Mouse (Mus musculus): ENCODE results near the gene Cybrd1.

Gene Cybrd1

GRCm38 (mm10) chr2:71117797-71118708 is at the start of gene Cybrd1:
Gene Cybrd1 (plus strand): TSS chr2:71117923.
- peak; percentile 35 for DNase-seq

DNA sequence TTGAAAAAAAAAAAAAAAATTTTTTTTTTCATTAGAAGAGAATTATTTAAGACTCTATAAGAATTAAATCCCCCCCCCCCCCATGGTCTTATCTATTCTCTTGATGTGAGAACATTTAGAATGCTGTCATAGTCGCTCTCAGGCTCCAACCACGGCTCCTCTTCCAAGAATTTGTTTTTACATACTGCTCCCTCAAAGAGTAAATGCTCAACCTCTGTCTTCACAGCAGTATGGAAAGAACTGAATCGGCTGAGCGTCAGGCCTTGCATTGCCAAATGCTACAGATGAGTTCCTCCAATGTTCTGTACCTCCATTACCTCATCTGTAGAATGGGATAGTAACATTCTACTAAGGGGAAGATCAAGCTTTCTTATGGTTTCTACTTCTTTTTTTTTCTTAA is 46.1 kb upstream of the Cybrd1 start:
- no peak for DNase-seq

GRCm38 (mm10) chr2:71073330-71073729 is 44.4 kb upstream of the Cybrd1 start:
- no peak for DNase-seq

- no peak for DNase-seq
These were observed 43.9 kb upstream of the Cybrd1 start for GRCm38 (mm10) chr2:71073828-71074227.

DNA sequence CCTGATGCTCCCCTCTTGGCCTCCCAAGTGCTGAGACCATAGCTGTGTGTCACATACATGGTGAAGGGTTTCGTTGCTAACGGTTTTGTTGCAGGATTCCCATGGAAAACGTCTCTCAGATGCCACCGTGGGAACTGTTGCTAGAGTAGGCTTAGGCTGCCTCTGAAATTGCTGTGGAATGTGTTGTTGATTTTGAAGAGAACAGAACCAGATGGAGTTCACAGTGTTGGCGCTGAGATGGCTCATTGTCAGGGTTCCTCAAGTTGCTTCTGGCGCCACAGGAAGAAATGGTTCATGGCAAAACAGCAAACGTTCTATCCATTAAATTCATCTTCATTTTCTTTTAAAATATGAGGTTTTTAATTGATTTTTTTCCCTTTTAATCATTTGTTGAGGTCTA is 35.3 kb upstream of the Cybrd1 start:
- DNase-seq, result no peak

DNA sequence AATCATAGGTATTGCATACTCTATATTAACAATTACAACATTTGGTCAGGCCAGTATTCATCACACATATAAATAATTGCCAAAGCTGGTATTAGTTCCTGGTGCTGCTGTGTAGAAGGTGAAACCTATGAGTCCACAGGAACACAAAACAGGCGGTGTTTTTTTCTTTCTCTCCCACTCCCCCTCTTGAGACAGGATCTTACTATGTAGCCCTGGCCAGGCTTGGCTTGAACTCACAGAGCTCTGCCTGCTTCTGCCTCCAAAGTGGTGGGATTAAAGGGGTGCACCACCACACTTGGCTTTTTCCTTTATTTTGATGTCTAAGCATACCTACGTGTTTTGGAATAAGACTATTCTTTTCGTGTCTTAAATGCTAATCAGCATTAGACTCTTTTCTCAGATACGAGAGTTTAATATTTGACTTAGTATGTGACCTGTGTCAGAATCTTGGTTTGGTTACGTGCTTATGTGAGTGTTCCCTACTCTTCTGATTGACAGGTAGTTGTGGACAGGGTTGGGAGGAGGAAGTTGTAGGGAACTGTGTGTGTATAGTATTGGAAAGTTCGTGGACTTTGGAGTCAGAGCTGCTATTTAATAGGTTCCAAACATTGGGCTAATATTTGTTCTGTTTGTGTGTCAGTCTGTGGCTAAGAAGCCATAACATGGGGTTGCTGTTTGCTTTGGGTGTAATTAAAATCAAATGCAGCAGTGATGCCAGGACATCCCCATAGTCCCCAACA is 34.1 kb upstream of the Cybrd1 start:
- DNase-seq, result no peak

DNA sequence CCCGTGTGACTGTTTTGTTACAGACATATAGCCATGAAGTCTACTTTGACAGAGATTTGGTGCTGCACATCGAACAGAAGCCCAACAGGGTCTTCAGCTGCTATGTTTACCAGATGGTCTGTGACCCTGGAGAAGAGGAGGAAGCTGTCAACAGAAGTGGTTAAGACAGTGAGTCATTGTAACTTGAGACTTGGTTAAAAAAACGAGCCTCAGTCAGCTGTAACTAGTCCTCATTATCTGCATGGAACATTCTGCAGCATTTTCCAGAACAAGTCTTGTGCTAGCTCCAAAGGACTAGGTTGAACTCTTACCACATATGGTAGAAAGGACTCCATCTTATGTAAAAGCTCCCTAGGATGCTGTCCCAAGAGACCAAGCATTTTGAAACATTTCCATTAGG is 28.0 kb upstream of the Cybrd1 start:
- DNase-seq, result no peak

DNA sequence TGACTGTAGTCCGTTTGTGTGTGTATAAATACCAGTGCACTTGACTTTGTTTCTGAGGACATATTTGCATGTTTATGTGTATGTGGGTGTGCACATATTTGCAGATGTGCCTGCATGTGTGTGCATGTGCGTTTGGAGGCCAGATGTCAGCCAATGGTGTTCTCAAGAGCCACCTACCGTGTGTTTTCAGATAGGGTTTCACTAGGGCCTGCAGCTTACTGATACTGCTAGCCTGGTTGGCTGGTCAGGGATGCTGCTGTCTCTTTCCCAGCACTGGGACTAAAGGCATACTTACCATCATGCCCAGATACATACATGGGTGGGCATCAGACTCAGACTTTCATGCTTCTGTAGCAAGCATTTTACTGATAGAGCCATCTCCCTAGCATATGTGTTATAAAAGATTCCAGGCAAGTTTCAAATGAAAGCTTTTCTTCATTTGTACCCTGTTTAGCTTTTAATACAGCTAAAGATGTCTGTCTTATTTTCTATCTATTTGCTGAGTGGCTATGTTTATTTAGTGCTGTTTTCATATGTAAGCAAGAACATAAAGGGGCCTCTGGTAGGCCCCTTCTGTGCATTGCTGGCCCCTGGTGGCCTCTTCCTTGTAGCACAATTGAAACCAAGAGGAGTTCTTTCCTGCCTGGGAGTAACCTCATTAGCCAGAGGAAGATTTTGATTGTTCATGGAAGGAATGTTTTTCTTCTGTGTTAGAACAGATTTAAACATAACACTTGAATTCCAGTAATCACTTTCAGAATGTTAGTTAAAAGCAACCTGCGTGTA is 26.9 kb upstream of the Cybrd1 start:
- peak; percentile 59 for DNase-seq

- no peak for DNase-seq
These were observed 21.6 kb upstream of the Cybrd1 start for GRCm38 (mm10) chr2:71096170-71096569.

- DNase-seq, result peak; percentile 31
These were observed 15.0 kb upstream of the Cybrd1 start for GRCm38 (mm10) chr2:71102621-71103291.

DNA sequence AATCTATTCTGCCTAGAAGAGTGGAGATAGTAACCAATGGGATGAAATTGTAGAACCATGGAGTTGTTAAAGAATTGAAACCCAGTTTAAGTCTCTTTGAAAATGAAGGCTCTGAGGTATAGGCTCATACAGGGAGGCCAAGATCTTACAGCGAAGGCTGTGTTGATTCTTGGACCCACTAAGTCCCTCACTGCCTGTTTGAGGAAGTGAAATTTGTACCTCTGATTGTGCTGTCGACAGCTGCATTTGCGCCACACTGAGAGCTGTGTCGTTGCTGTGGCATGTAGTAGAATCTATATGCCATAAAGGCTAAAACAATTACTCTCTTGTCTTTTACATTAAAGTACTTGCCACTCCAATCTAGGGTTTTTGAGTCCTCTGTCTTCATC is 14.4 kb upstream of the Cybrd1 start:
- no peak for DNase-seq

GRCm38 (mm10) chr2:71104696-71105095 is 13.0 kb upstream of the Cybrd1 start:
- DNase-seq, result no peak

DNA sequence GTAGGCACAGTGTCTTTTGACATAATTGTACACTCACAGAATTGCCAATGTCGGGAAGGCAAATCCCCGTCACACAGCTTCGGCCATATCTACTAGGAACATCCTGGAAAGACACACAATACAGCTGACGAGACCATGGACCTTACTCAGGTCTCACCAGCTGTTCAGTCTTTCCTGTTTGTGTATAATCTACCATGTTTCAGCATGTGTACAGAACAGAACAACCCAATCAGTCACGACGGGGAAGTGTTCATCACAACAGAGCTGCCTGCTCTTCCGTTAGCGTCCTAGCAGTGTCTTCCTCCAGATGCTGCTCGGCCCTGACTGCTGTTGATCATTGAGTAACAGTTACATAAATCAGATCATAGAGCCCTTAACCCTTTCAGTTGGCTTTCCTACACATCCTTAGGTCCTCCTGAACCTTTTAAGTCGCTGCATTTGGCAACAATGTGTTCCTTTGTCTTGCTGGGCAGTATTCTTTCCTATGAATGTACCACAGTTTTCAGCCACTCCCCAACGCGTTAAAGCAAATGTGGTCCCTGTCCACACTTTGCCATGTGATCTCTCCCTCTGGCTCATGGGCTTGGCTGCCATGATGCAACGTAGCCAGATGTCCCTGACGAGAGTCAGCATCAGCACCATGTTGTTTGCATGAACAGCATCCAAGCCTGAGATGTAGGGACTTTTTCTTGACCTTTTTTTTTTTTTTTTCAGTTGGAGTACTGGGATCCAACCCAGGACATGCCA is 12.1 kb upstream of the Cybrd1 start:
- DNase-seq, result no peak

- DNase-seq, result no peak
These were observed 10.5 kb upstream of the Cybrd1 start for GRCm38 (mm10) chr2:71107225-71107624.

DNA sequence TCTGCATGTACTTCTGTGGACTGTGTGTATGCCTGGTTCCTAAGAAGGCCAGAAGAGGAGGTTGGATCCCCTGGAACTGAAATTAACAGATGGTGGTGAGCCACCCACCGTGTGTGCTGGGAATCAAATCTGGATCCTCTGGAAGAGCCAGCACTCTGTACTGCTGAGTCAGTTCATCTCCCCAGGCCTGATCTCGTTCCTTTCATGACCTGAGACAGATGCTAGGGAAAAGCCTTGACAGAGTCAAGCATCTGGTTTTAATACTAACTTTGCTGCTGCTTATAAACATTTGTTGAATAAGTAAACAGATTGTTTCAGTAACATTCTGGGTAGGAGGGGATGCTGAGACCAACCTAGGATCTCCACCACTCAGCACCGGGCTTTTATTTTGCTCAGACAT is 9.2 kb upstream of the Cybrd1 start:
- no peak for DNase-seq

- DNase-seq, result no peak
These were observed 4.1 kb upstream of the Cybrd1 start for GRCm38 (mm10) chr2:71113489-71114171.

GRCm38 (mm10) chr2:71116151-71116550 is 1.6 kb upstream of the Cybrd1 start:
- DNase-seq, result no peak

- DNase-seq, result no peak
These were observed 3.1 kb downstream of the Cybrd1 start for GRCm38 (mm10) chr2:71120844-71121243.

DNA sequence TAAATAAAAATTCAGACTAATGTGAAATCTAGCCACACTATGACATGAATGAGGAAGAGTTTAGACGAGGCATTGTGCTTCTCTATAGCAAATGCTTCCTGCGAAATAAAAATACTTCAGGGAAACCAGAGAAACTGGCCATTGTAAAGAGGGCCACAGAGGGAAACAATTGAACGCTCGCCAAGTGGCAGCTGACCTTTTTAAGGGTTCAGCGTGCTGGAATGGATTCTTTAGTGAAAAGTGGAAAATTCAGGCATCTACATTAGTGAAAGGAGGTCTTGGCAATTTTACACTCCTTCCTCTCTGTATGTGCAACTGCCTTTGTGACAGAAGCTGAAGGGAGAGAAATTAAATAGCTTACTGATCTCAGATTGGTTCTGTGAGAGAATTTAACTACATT is 3.7 kb downstream of the Cybrd1 start:
- DNase-seq, result no peak

GRCm38 (mm10) chr2:71122268-71123029 is 4.7 kb downstream of the Cybrd1 start:
- no peak for DNase-seq

GRCm38 (mm10) chr2:71123591-71123990 is 5.9 kb downstream of the Cybrd1 start:
- no peak for DNase-seq
